Mouse (Mus musculus) ES-Bruce4 (cell line): Measurements from ENCODE around the gene Rrm2. TPM values are rescaled to one million over a fixed set of nuclear protein-coding genes. Genes with fewer than 3 reads are reported as not detected.

Experiments used
- H3K27ac ChIP-seq: 2 replicates; pipeline ENCODE4 v1.5.1; 2012; ENCODE audit warnings: low read length, inconsistent platforms; ENCODE audit not compliant: insufficient read depth
- H3K27me3 ChIP-seq: 2 replicates; pipeline ENCODE4 v1.6.1; 2012; ENCODE audit warnings: mild to moderate bottlenecking, low read length, inconsistent platforms; ENCODE audit not compliant: control insufficient read depth, poor library complexity, insufficient read depth, severe bottlenecking
- H3K36me3 ChIP-seq: 2 replicates; pipeline ENCODE4 v1.6.1; 2012; ENCODE audit warnings: inconsistent platforms, mild to moderate bottlenecking, low read length, moderate library complexity; ENCODE audit not compliant: control insufficient read depth, poor library complexity, insufficient read depth, severe bottlenecking
- H3K4me1 ChIP-seq: one replicate; pipeline ENCODE4 v1.8.1; 2011; ENCODE audit warnings: low read length; ENCODE audit not compliant: control insufficient read depth, insufficient read depth
- H3K4me3 ChIP-seq: 2 replicates; pipeline ENCODE4 v1.5.1; 2011; ENCODE audit warnings: low read depth, mild to moderate bottlenecking, low read length
- H3K9ac ChIP-seq: 2 replicates; pipeline ENCODE4 v1.6.1; 2012; ENCODE audit warnings: low read depth, mild to moderate bottlenecking, inconsistent platforms; ENCODE audit not compliant: poor library complexity, severe bottlenecking
- H3K9me3 ChIP-seq: replicated peaks from 2 replicates; pipeline ENCODE4 v1.6.1; 2012; ENCODE audit warnings: mild to moderate bottlenecking, low read length, inconsistent platforms; ENCODE audit not compliant: control insufficient read depth, poor library complexity, insufficient read depth, severe bottlenecking
- CTCF ChIP-seq: IDR thresholded peaks from one replicate; pipeline ENCODE4 v1.8.1; 2011; ENCODE audit warnings: low read depth, low read length
- EP300 ChIP-seq: IDR thresholded peaks from 2 replicates; pipeline ENCODE4 v1.6.1; 2011; ENCODE audit warnings: low read depth, low read length; ENCODE audit not compliant: insufficient read depth
- POLR2A ChIP-seq: IDR thresholded peaks from one replicate; pipeline ENCODE4 v1.8.1; 2011; ENCODE audit warnings: low read length; ENCODE audit not compliant: insufficient read depth
- polyA plus RNA-seq: library from polyadenylated mRNA; stranded (reverse); fragments of >200 nt; gene quantifications from 2 replicates; pipeline ENCODE4 v1.2.4, GENCODE M21; 2011; ENCODE audit warnings: low read depth; ENCODE audit not compliant: missing spikeins, insufficient read depth, insufficient read length

Rrm2 gene
- polyA plus RNA-seq, 1 experiment: 319 TPM

GRCm38 (mm10) chr12:24755471-24755870 lies 47.4 kb downstream of the Rrm2 start:
- Histone ChIP-seq H3K4me3 (no peak overlapping the region), H3K27me3 (no peaks in the 10 kb centered on the region), H3K27ac (no peak overlapping the region), H3K4me1 (no peaks in the 10 kb centered on the region), H3K9me3 (no peaks in the 10 kb centered on the region), H3K9ac (no peak overlapping the region), H3K36me3 (no peaks in the 10 kb centered on the region)
- TF ChIP-seq CTCF (no peak), EP300 (no peak), POLR2A (no peak)

- Histone ChIP-seq H3K9me3 (no peaks in the 10 kb centered on the region), H3K27ac (no peak overlapping the region), H3K36me3 (no peaks in the 10 kb centered on the region), H3K27me3 (no peaks in the 10 kb centered on the region), H3K4me3 (no peak overlapping the region), H3K9ac (no peak overlapping the region), H3K4me1 (no peaks in the 10 kb centered on the region)
- TF ChIP-seq EP300 (no peak), POLR2A (no peak), CTCF (no peak)
Observed at GRCm38 (mm10) chr12:24757387-24757786, 49.3 kb downstream of the Rrm2 start.

GRCm38 (mm10) chr12:24758374-24758773 lies 50.3 kb downstream of the Rrm2 start:
- Histone ChIP-seq H3K27me3 (no peaks in the 10 kb centered on the region), H3K4me3 (no peak overlapping the region), H3K9me3 (no peaks in the 10 kb centered on the region), H3K36me3 (no peaks in the 10 kb centered on the region), H3K9ac (no peak overlapping the region), H3K4me1 (no peaks in the 10 kb centered on the region), H3K27ac (no peak overlapping the region)
- TF ChIP-seq POLR2A: no peak
- TF ChIP-seq EP300: no peak
- no peak for TF ChIP-seq CTCF

GRCm38 (mm10) chr12:24762253-24762652 lies 54.2 kb downstream of the Rrm2 start:
- Histone ChIP-seq H3K9me3 (no peaks in the 10 kb centered on the region), H3K27ac (no peak overlapping the region), H3K4me1 (peaks cover 2% of the 10 kb centered on the region), H3K4me3 (no peak overlapping the region), H3K27me3 (no peaks in the 10 kb centered on the region), H3K36me3 (no peaks in the 10 kb centered on the region), H3K9ac (no peak overlapping the region)
- TF ChIP-seq EP300 (no peak), CTCF (no peak), POLR2A (no peak)

Other genes starting within 250 kb of the Rrm2 start
- gene Taf1b, start 209.9 kb upstream of the Rrm2 start, polyA plus RNA-seq: 34.2 and 35.9 TPM in 2 replicates
- gene Grhl1, start 136.0 kb upstream of the Rrm2 start, polyA plus RNA-seq: 9.4 and 11.0 TPM in 2 replicates
- 20.2 and 23.8 TPM in 2 replicates for gene Klf11, start 57.0 kb upstream of the Rrm2 start, polyA plus RNA-seq
- not detected in 2 replicates for gene Cys1, start 26.4 kb upstream of the Rrm2 start, polyA plus RNA-seq
- gene Mboat2, start 122.6 kb downstream of the Rrm2 start, polyA plus RNA-seq: 16.9 and 20.1 TPM in 2 replicates